Mouse (Mus musculus) spleen, postnatal 36 days (tissue): ENCODE data around the gene Itih2.

Experiments used
- DNase-seq, 2 experiments: peaks; one replicate each; pipeline ENCODE4 v3.0.0; 2022; ENCODE audit warnings: low spot score in 2 of 2, mixed read lengths in 1 of 2

Gene Itih2

GRCm38 (mm10) chr2:10118751-10119150, 12.4 kb downstream of the Itih2 start:
- no peak for DNase-seq

- no peak for DNase-seq
Measured at GRCm38 (mm10) chr2:10108535-10109189, 22.5 kb downstream of the Itih2 start.

- DNase-seq: no peak
Measured at GRCm38 (mm10) chr2:10101180-10101579, 30.0 kb downstream of the Itih2 start.

- no peak for DNase-seq
Measured at GRCm38 (mm10) chr2:10100471-10100870, 30.7 kb downstream of the Itih2 start.

- DNase-seq: no peak
Measured at GRCm38 (mm10) chr2:10098598-10099215, 32.5 kb downstream of the Itih2 start.

GRCm38 (mm10) chr2:10094327-10095100, 36.7 kb downstream of the Itih2 start:
- DNase-seq: no peak

- DNase-seq: no peak
Measured at GRCm38 (mm10) chr2:10087256-10087850, 43.8 kb downstream of the Itih2 start.

- DNase-seq: no peak
Measured at GRCm38 (mm10) chr2:10082737-10083136, 48.5 kb downstream of the Itih2 start.

- DNase-seq: no peak
Measured at GRCm38 (mm10) chr2:10081453-10082080, 49.6 kb downstream of the Itih2 start.

- peak; percentile 97 to 98 for DNase-seq
Measured at GRCm38 (mm10) chr2:10080310-10081010, 50.7 kb downstream of the Itih2 start, which contains the start of the genes Atp5c1 and Kin. Atp5c1 (minus strand) TSS chr2:10080510. Kin (plus strand) TSS chr2:10080593.

- DNase-seq: peak in 1 of 2 experiments; percentile 9
Measured at GRCm38 (mm10) chr2:10079745-10080309, 51.4 kb downstream of the Itih2 start.

- no peak for DNase-seq
Measured at GRCm38 (mm10) chr2:10076675-10077074, 54.5 kb downstream of the Itih2 start.

- no peak for DNase-seq
Measured at GRCm38 (mm10) chr2:10074470-10074869, 56.7 kb downstream of the Itih2 start.

- DNase-seq: no peak
Measured at GRCm38 (mm10) chr2:10071751-10072150, 59.4 kb downstream of the Itih2 start.

- no peak for DNase-seq
Measured at GRCm38 (mm10) chr2:10058836-10059235, 72.4 kb downstream of the Itih2 start.

- no peak for DNase-seq
Measured at GRCm38 (mm10) chr2:10051996-10052395, 79.2 kb downstream of the Itih2 start.

GRCm38 (mm10) chr2:10050878-10051277, 80.3 kb downstream of the Itih2 start:
- no peak for DNase-seq

GRCm38 (mm10) chr2:10049456-10049855, 81.7 kb downstream of the Itih2 start:
- no peak for DNase-seq

GRCm38 (mm10) chr2:10048461-10048860, 82.7 kb downstream of the Itih2 start, which contains the start of gene Taf3:
Taf3 (minus strand) TSS chr2:10048596.
- DNase-seq: peak; percentile 92 to 93

GRCm38 (mm10) chr2:10047758-10048436, 83.3 kb downstream of the Itih2 start:
- peak; percentile 3 to 13 for DNase-seq
